Mouse (Mus musculus) layer of hippocampus, postnatal 10 days (tissue): ENCODE data around the gene Neu4. TPM values are rescaled to one million over a fixed set of nuclear protein-coding genes. Genes with fewer than 3 reads are reported as not detected.
"Not testable (repeated sequence)": the region's sequence is repeated elsewhere in the genome, so short reads cannot be mapped to it uniquely, and the experiment has no call there.

Source experiments
- DNase-seq, 2 experiments: peaks; one replicate each; pipeline ENCODE4 v3.0.0; 2021; ENCODE audit warnings: low spot score in 2 of 2
- long read RNA-seq: library from polyadenylated mRNA; stranded (forward); transcript quantifications from one replicate; pipeline ENCODE4 v2.0.0, GENCODE M21; 2023
- total RNA-seq, 2 experiments: library from RNA; stranded (reverse); gene quantifications; 2 replicates each; pipeline ENCODE4 v1.2.3; 2021

Neu4 gene
- total RNA-seq, result 10 to 100 TPM; 13.2 to 14.0 TPM
- long read RNA-seq, full-length matches to known transcripts, result 4 of 9 reads
- long read RNA-seq, partial matches to known transcripts, result 4 of 9 reads
- long read RNA-seq, other reads (novel, unspliced or antisense), result 1 of 9 reads

- no peak for DNase-seq
Measured at GRCm38 (mm10) chr1:94020151-94020550, at the start of gene Neu4. Gene Neu4, plus strand, starts transcription at chr1:94020451.

GRCm38 (mm10) chr1:93970797-93971196, 49.5 kb upstream of the Neu4 start:
- not testable (repeated sequence) for DNase-seq

- DNase-seq, result not testable (repeated sequence)
Measured at GRCm38 (mm10) chr1:93975764-93976163, 44.5 kb upstream of the Neu4 start.

GRCm38 (mm10) chr1:93978287-93978686, 42.0 kb upstream of the Neu4 start:
- DNase-seq, result not testable (repeated sequence)

- DNase-seq, result not testable (repeated sequence)
Measured at GRCm38 (mm10) chr1:93980932-93981331, 39.3 kb upstream of the Neu4 start.

GRCm38 (mm10) chr1:93986167-93986566, 34.1 kb upstream of the Neu4 start:
- no peak for DNase-seq

GRCm38 (mm10) chr1:93988786-93989185, 31.5 kb upstream of the Neu4 start:
- DNase-seq, result no peak

- not testable (repeated sequence) for DNase-seq
Measured at GRCm38 (mm10) chr1:93990209-93990608, 30.0 kb upstream of the Neu4 start, which contains the start of gene Gal3st2c. Gene Gal3st2c, plus strand, starts transcription at chr1:93990509.

- peak in 1 of 2 experiments; percentile 9 for DNase-seq
Measured at GRCm38 (mm10) chr1:93991068-93991467, 29.2 kb upstream of the Neu4 start.

- DNase-seq, result peak in 1 of 2 experiments; percentile 13
Measured at GRCm38 (mm10) chr1:93991491-93991890, 28.8 kb upstream of the Neu4 start.

- DNase-seq, result no peak
Measured at GRCm38 (mm10) chr1:94001023-94001422, 19.2 kb upstream of the Neu4 start.

- DNase-seq, result not testable (repeated sequence)
Measured at GRCm38 (mm10) chr1:94005954-94006506, 14.2 kb upstream of the Neu4 start.

GRCm38 (mm10) chr1:94008826-94009225, 11.4 kb upstream of the Neu4 start:
- DNase-seq, result peak; percentile 43 to 50

GRCm38 (mm10) chr1:94011643-94012042, 8.6 kb upstream of the Neu4 start:
- no peak for DNase-seq

- DNase-seq, result peak in 1 of 2 experiments; percentile 22
Measured at GRCm38 (mm10) chr1:94027506-94028108, 7.4 kb downstream of the Neu4 start.

- DNase-seq, result no peak
Measured at GRCm38 (mm10) chr1:94028741-94029140, 8.5 kb downstream of the Neu4 start.

- no peak for DNase-seq
Measured at GRCm38 (mm10) chr1:94033075-94033602, 12.9 kb downstream of the Neu4 start.

GRCm38 (mm10) chr1:94034984-94035743, 14.9 kb downstream of the Neu4 start:
- peak; percentile 84 to 88 for DNase-seq

GRCm38 (mm10) chr1:94040391-94040790, 20.1 kb downstream of the Neu4 start:
- DNase-seq, result no peak

GRCm38 (mm10) chr1:94045559-94045958, 25.3 kb downstream of the Neu4 start:
- DNase-seq, result no peak

- DNase-seq, result no peak
Measured at GRCm38 (mm10) chr1:94046544-94046943, 26.3 kb downstream of the Neu4 start.

GRCm38 (mm10) chr1:94051104-94051503, 30.9 kb downstream of the Neu4 start:
- DNase-seq, result peak; percentile 1 to 7
